Mouse (Mus musculus): ENCODE measurements at regions not wholly inside any gene's neighbourhood (a gene's known extent, or its start where the extent isn't known, plus 50 kb on each side); places are given as distances from the start of the nearest gene placed in this dataset.

DNA sequence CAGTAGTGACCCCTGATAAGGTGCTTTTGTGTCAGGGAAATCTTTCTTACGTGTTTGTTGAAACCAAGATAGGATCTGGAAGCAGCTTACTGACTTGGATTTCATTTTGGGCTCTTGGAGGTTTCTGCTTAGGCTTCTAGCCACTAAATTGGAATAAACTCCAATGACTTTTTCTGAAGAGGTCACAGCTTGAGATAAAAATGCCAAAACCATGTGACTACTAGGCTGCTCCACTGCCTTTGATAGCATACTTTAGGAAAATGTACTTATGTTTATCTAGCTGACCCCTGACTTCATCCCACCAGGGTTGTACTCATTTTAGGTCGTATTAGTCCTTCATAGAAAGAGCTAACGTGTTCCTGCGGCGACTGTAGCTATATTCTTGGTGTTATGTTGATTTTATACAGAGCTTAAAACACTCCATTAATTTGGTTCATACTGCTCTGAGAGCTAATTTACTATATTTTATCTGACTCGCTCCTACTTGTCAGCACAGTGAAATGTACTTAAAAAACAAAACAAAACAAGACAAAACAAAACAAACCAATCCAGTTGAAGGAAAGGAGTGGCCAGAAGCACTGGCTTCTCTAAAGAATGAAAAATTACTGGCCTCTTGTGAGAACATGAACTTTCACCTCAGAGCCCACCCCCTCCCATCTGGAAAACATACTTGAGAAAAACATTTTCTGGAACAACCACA is 168.5 kb upstream of the Pbx1 start:
- TF ChIP-seq CTCF (IDR thresholded peaks at IDR 0.05; ENCODE audit: control insufficient read depth, insufficient read depth, insufficient read length), result no peak
- TF ChIP-seq USF1 (IDR thresholded peaks at IDR 0.05; ENCODE audit: low read depth), result no peak
- no peak for TF ChIP-seq MYOD1 (IDR thresholded peaks at IDR 0.05; ENCODE audit: control insufficient read depth, insufficient read length, low read depth)
- TF ChIP-seq MYOG (IDR thresholded peaks at IDR 0.05; ENCODE audit: control insufficient read depth, extremely low read depth, insufficient read length), result no peak
- TF ChIP-seq CEBPB (IDR thresholded peaks at IDR 0.05; ENCODE audit: low read depth), result no peak
- TF ChIP-seq MAX (IDR thresholded peaks at IDR 0.05), result no peak
- TF ChIP-seq FOSL1 (IDR thresholded peaks at IDR 0.05; ENCODE audit: insufficient read depth, low read length, poor library complexity, severe bottlenecking), result no peak
